Mouse (Mus musculus) MN1 (cell line): ENCODE data around the gene 4930522H14Rik.

Experiments
- DNase-seq: peaks from one replicate; pipeline ENCODE4 v3.0.0-alpha.2; 2016; ENCODE audit warnings: low spot score

4930522H14Rik gene

GRCm38 (mm10) chr4:109531111-109531510, at the start of gene 4930522H14Rik:
TSS of gene 4930522H14Rik (minus strand) at chr4:109531297.
- no peak for DNase-seq

GRCm38 (mm10) chr4:109578356-109578755, 47.3 kb upstream of the 4930522H14Rik start:
- no peak for DNase-seq

GRCm38 (mm10) chr4:109576933-109577332, 45.8 kb upstream of the 4930522H14Rik start:
- no peak for DNase-seq

GRCm38 (mm10) chr4:109574845-109575244, 43.7 kb upstream of the 4930522H14Rik start:
- no peak for DNase-seq

- no peak for DNase-seq
Measured at GRCm38 (mm10) chr4:109574331-109574730, 43.2 kb upstream of the 4930522H14Rik start.

- DNase-seq, result no peak
Measured at GRCm38 (mm10) chr4:109572632-109573031, 41.5 kb upstream of the 4930522H14Rik start.

GRCm38 (mm10) chr4:109569421-109569820, 38.3 kb upstream of the 4930522H14Rik start:
- no peak for DNase-seq

- DNase-seq, result no peak
Measured at GRCm38 (mm10) chr4:109568959-109569358, 37.9 kb upstream of the 4930522H14Rik start.

- DNase-seq, result no peak
Measured at GRCm38 (mm10) chr4:109564711-109565110, 33.6 kb upstream of the 4930522H14Rik start.

- DNase-seq, result no peak
Measured at GRCm38 (mm10) chr4:109550338-109551150, 19.4 kb upstream of the 4930522H14Rik start.

GRCm38 (mm10) chr4:109547306-109547705, 16.2 kb upstream of the 4930522H14Rik start:
- no peak for DNase-seq

GRCm38 (mm10) chr4:109546538-109546937, 15.4 kb upstream of the 4930522H14Rik start:
- DNase-seq, result no peak

GRCm38 (mm10) chr4:109530245-109530816, 766 bp downstream of the 4930522H14Rik start:
- no peak for DNase-seq

GRCm38 (mm10) chr4:109504885-109505284, 26.2 kb downstream of the 4930522H14Rik start:
- peak; percentile 43 for DNase-seq

GRCm38 (mm10) chr4:109498476-109498875, 32.6 kb downstream of the 4930522H14Rik start:
- no peak for DNase-seq

GRCm38 (mm10) chr4:109493581-109493980, 37.5 kb downstream of the 4930522H14Rik start:
- DNase-seq, result no peak

GRCm38 (mm10) chr4:109488812-109489211, 42.3 kb downstream of the 4930522H14Rik start:
- DNase-seq, result no peak

- DNase-seq, result peak; percentile 27
Measured at GRCm38 (mm10) chr4:109484621-109485020, 46.5 kb downstream of the 4930522H14Rik start, which contains the start of gene Rnf11. TSS of gene Rnf11 (minus strand) at chr4:109484728.

GRCm38 (mm10) chr4:109482701-109483100, 48.4 kb downstream of the 4930522H14Rik start:
- no peak for DNase-seq

GRCm38 (mm10) chr4:109481424-109481823, 49.7 kb downstream of the 4930522H14Rik start:
- DNase-seq, result no peak

GRCm38 (mm10) chr4:109477454-109477853, 53.6 kb downstream of the 4930522H14Rik start:
- DNase-seq, result no peak

GRCm38 (mm10) chr4:109476554-109477014, 54.5 kb downstream of the 4930522H14Rik start:
- DNase-seq, result peak; percentile 85
